Mouse (Mus musculus): ENCODE measurements around the gene Smo. TPM values are rescaled to one million over a fixed set of nuclear protein-coding genes. Genes with fewer than 3 reads are reported as not detected.

Smo gene
- polyA plus RNA-seq, 1 experiment from 2014 or later: 72.8 TPM

- DNase-seq (ENCODE audit: low spot score): no peak
Measured at GRCm38 (mm10) chr6:29697548-29697947, 37.8 kb upstream of the Smo start.

GRCm38 (mm10) chr6:29699085-29699745 lies 36.1 kb upstream of the Smo start:
- Histone ChIP-seq H3K9me3 (ENCODE audit: control insufficient read depth, low read length) (no peaks in the 10 kb centered on the region), H3K4me3 (ENCODE audit: low read depth, low read length) (no peak overlapping the region), H3K27me3 (ENCODE audit: control insufficient read depth, insufficient read depth, low read length) (peaks cover 2% of the 10 kb centered on the region; the same call in 1 of the 2 replicates), H3K36me3 (ENCODE audit: control insufficient read depth, insufficient read depth, low read length) (no peaks in the 10 kb centered on the region; the same call in 1 of the 2 replicates), H3K4me2 (ENCODE audit: low read depth, low read length, severe bottlenecking) (no peak overlapping the region), H3K27ac (ENCODE audit: low read depth, low read length) (no peak overlapping the region), H3K4me1 (replicated peaks; ENCODE audit: control insufficient read depth, insufficient read depth, low read length) (0 out of 2 replicates have a peak, but pooled peaks cover 6% of the 10 kb centered on the region), H3K9ac (ENCODE audit: low read length) (no peak overlapping the region)
- DNase-seq (ENCODE audit: low spot score) (no peak), ATAC-seq (replicated peaks; ENCODE audit: low FRiP score) (no peak)
- WGBS: 92% methylated on average over 7 of the region's 7 CpGs

More at GRCm38 (mm10) chr6:29697548-29697947, 37.8 kb upstream of the Smo start:
- Histone ChIP-seq H3K9ac (ENCODE audit: low read length) (no peak overlapping the region), H3K4me1 (replicated peaks; ENCODE audit: control insufficient read depth, insufficient read depth, low read length) (0 out of 2 replicates have a peak, but pooled peaks cover 6% of the 10 kb centered on the region), H3K36me3 (ENCODE audit: control insufficient read depth, insufficient read depth, low read length) (no peaks in the 10 kb centered on the region; the same call in 1 of the 2 replicates), H3K27me3 (ENCODE audit: control insufficient read depth, insufficient read depth, low read length) (peaks cover 3% of the 10 kb centered on the region; the same call in 1 of the 2 replicates), H3K27ac (ENCODE audit: low read depth, low read length) (no peak overlapping the region), H3K9me3 (ENCODE audit: control insufficient read depth, low read length) (no peaks in the 10 kb centered on the region), H3K4me2 (ENCODE audit: low read depth, low read length, severe bottlenecking) (no peak overlapping the region), H3K4me3 (ENCODE audit: low read depth, low read length) (no peak overlapping the region)
- 39% methylated on average over 3 of the region's 3 CpGs for WGBS
- ATAC-seq (replicated peaks; ENCODE audit: low FRiP score): no peak

DNA sequence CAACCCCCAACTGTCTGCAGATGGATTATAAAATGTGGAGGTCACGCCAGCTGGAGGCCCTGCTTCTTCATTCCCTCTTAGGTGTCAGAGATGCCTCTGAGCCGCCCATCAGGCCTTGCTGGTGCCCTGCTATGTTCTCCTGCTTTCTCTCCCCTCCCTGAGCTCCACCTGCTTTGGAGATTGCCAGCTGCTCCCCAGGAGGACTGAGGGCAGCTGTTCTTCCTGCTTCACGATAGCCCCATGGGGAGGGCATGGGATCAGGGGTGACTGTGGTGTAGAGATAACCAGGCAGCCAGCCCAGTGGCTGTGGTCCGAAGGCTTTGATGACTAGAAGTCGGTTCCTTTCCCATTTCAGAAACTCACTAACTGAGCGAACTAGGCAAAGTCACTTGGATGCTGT lies 34.3 kb upstream of the Smo start:
- no peak for ATAC-seq (replicated peaks; ENCODE audit: low FRiP score)
- Histone ChIP-seq H3K4me1 (replicated peaks; ENCODE audit: control insufficient read depth, insufficient read depth, low read length) (no peaks in the 10 kb centered on the region), H3K9ac (ENCODE audit: low read length) (no peak overlapping the region), H3K9me3 (ENCODE audit: control insufficient read depth, low read length) (no peaks in the 10 kb centered on the region), H3K4me3 (ENCODE audit: low read depth, low read length) (no peak overlapping the region), H3K27ac (ENCODE audit: low read depth, low read length) (no peak overlapping the region), H3K27me3 (ENCODE audit: control insufficient read depth, insufficient read depth, low read length) (no peaks in the 10 kb centered on the region), H3K36me3 (ENCODE audit: control insufficient read depth, insufficient read depth, low read length) (no peaks in the 10 kb centered on the region; the same call in 1 of the 2 replicates), H3K4me2 (ENCODE audit: low read depth, low read length, severe bottlenecking) (no peak overlapping the region)
- 79% methylated on average over 6 of the region's 6 CpGs for WGBS
- DNase-seq (ENCODE audit: low spot score): no peak

- no peak for ATAC-seq (replicated peaks; ENCODE audit: low FRiP score)
- DNase-seq (ENCODE audit: low spot score): no peak
- Histone ChIP-seq H3K27me3 (ENCODE audit: control insufficient read depth, insufficient read depth, low read length) (no peaks in the 10 kb centered on the region), H3K4me2 (ENCODE audit: low read depth, low read length, severe bottlenecking) (no peak overlapping the region), H3K36me3 (ENCODE audit: control insufficient read depth, insufficient read depth, low read length) (no peaks in the 10 kb centered on the region), H3K9ac (ENCODE audit: low read length) (no peak overlapping the region), H3K4me3 (ENCODE audit: low read depth, low read length) (no peak overlapping the region), H3K4me1 (replicated peaks; ENCODE audit: control insufficient read depth, insufficient read depth, low read length) (no peaks in the 10 kb centered on the region), H3K9me3 (ENCODE audit: control insufficient read depth, low read length) (no peaks in the 10 kb centered on the region), H3K27ac (ENCODE audit: low read depth, low read length) (no peak overlapping the region)
- 87% methylated on average over 3 of the region's 3 CpGs for WGBS
Measured at GRCm38 (mm10) chr6:29702126-29702525, 33.2 kb upstream of the Smo start.

DNA sequence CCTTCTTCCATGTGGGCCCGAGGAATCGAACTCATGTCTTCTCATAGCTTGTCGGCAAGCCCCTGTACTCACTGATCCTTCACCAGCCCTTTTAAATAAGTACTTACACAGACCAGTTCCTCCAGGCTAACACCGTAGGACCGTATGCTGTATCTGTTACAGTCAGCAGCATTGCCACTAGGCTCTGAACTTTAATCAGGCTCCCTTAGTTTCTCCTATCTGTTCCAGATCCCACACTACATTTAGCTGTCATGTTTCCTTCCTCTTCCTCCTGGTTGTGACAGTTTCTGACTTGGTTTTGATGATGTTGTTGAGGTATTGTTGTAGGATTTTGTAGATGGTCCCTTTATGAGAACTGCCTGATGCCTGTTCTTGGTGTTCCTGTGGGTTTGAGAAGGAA lies 31.2 kb upstream of the Smo start:
- H3K27ac ChIP-seq (ENCODE audit: low read depth, low read length): no peak overlapping the region
- H3K9me3 ChIP-seq (ENCODE audit: control insufficient read depth, low read length): no peaks in the 10 kb centered on the region
- 91% methylated on average over 5 of the region's 5 CpGs for WGBS
- H3K36me3 ChIP-seq (ENCODE audit: control insufficient read depth, insufficient read depth, low read length): no peaks in the 10 kb centered on the region
- H3K9ac ChIP-seq (ENCODE audit: low read length): no peak overlapping the region
- DNase-seq (ENCODE audit: low spot score) (no peak), ATAC-seq (replicated peaks; ENCODE audit: low FRiP score) (no peak)
- H3K27me3 ChIP-seq (ENCODE audit: control insufficient read depth, insufficient read depth, low read length): no peaks in the 10 kb centered on the region
- H3K4me3 ChIP-seq (ENCODE audit: low read depth, low read length): no peak overlapping the region
- H3K4me1 ChIP-seq (replicated peaks; ENCODE audit: control insufficient read depth, insufficient read depth, low read length): peaks cover 6% of the 10 kb centered on the region; the same call in 1 of the 2 replicates
- H3K4me2 ChIP-seq (ENCODE audit: low read depth, low read length, severe bottlenecking): no peak overlapping the region

- ATAC-seq (replicated peaks; ENCODE audit: low FRiP score) (peak; percentile 89), DNase-seq (ENCODE audit: low spot score) (peak; percentile 73)
- H3K9me3 ChIP-seq (ENCODE audit: control insufficient read depth, low read length): no peaks in the 10 kb centered on the region
- H3K9ac ChIP-seq (ENCODE audit: low read length): no peak overlapping the region
- H3K27me3 ChIP-seq (ENCODE audit: control insufficient read depth, insufficient read depth, low read length): no peaks in the 10 kb centered on the region
- H3K27ac ChIP-seq (ENCODE audit: low read depth, low read length): no peak overlapping the region; the same call in 1 of the 2 replicates
- 0% methylated on average over 2 of the region's 2 CpGs for WGBS
- no peaks in the 10 kb centered on the region for H3K36me3 ChIP-seq (ENCODE audit: control insufficient read depth, insufficient read depth, low read length)
- H3K4me1 ChIP-seq (replicated peaks; ENCODE audit: control insufficient read depth, insufficient read depth, low read length): peaks cover 6% of the 10 kb centered on the region; the same call in 1 of the 2 replicates
- no peak overlapping the region for H3K4me3 ChIP-seq (ENCODE audit: low read depth, low read length)
- no peak overlapping the region for H3K4me2 ChIP-seq (ENCODE audit: low read depth, low read length, severe bottlenecking)
Measured at GRCm38 (mm10) chr6:29707902-29708301, 27.4 kb upstream of the Smo start.

- H3K9ac ChIP-seq (ENCODE audit: low read length): no peak overlapping the region
- no peak overlapping the region for H3K4me2 ChIP-seq (ENCODE audit: low read depth, low read length, severe bottlenecking)
- no peaks in the 10 kb centered on the region for H3K36me3 ChIP-seq (ENCODE audit: control insufficient read depth, insufficient read depth, low read length)
- 67% methylated on average over 3 of the region's 3 CpGs for WGBS
- ATAC-seq (replicated peaks; ENCODE audit: low FRiP score): no peak
- no peaks in the 10 kb centered on the region for H3K27me3 ChIP-seq (ENCODE audit: control insufficient read depth, insufficient read depth, low read length)
- H3K27ac ChIP-seq (ENCODE audit: low read depth, low read length): no peak overlapping the region
- H3K9me3 ChIP-seq (ENCODE audit: control insufficient read depth, low read length): no peaks in the 10 kb centered on the region
- no peak for DNase-seq (ENCODE audit: low spot score)
- no peak overlapping the region for H3K4me3 ChIP-seq (ENCODE audit: low read depth, low read length)
- peaks cover 6% of the 10 kb centered on the region; the same call in 1 of the 2 replicates for H3K4me1 ChIP-seq (replicated peaks; ENCODE audit: control insufficient read depth, insufficient read depth, low read length)
Measured at GRCm38 (mm10) chr6:29711318-29711717, 24.0 kb upstream of the Smo start.

DNA sequence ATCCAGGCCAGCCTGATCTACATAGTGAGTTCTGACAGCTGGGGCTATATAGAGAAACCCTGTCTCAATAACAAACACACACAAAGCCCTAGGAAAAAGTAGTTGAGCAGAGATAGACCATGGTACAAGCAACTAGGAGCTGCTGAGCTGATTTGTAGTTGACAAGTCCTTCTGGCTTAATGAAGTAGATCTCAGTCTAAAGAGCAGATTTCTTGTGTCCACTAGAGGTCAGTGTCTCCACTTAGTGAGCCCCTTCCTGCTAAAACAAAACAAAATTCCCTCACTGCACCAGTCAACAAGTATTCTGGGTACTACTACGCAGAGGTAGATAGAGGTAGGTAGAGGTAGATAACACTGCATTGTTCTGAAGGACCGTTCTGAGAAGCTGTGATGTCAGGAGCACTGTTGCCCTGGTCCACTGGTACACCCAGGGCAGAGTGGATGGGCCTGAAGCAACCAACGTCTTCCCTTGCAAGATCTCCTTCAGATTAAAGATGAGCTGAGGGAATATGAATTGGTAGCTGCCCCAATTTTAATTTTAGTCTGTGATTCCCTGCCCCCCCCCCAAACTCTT lies 23.2 kb upstream of the Smo start:
- peaks cover 6% of the 10 kb centered on the region; the same call in 1 of the 2 replicates for H3K4me1 ChIP-seq (replicated peaks; ENCODE audit: control insufficient read depth, insufficient read depth, low read length)
- no peaks in the 10 kb centered on the region for H3K9me3 ChIP-seq (ENCODE audit: control insufficient read depth, low read length)
- no peak overlapping the region for H3K4me3 ChIP-seq (ENCODE audit: low read depth, low read length)
- peak; percentile 29; the same call in 1 of the 2 replicates for ATAC-seq (replicated peaks; ENCODE audit: low FRiP score)
- H3K27me3 ChIP-seq (ENCODE audit: control insufficient read depth, insufficient read depth, low read length): no peaks in the 10 kb centered on the region
- WGBS: 55% methylated on average over 3 of the region's 3 CpGs
- H3K27ac ChIP-seq (ENCODE audit: low read depth, low read length): no peak overlapping the region
- no peak overlapping the region for H3K9ac ChIP-seq (ENCODE audit: low read length)
- H3K4me2 ChIP-seq (ENCODE audit: low read depth, low read length, severe bottlenecking): no peak overlapping the region
- H3K36me3 ChIP-seq (ENCODE audit: control insufficient read depth, insufficient read depth, low read length): no peaks in the 10 kb centered on the region
- no peak for DNase-seq (ENCODE audit: low spot score)

Data from forebrain, embryonic 11.5 days (tissue).